Mouse (Mus musculus): Measurements from ENCODE around the gene Gpr176. TPM values are rescaled to one million over a fixed set of nuclear protein-coding genes. Genes with fewer than 3 reads are reported as not detected.

Gene Gpr176
- polyA plus RNA-seq, 1 experiment from 2014 or later: 0.21 TPM

- no peaks in the 10 kb centered on the region for H3K9me3 ChIP-seq (replicated peaks)
- ATAC-seq (ENCODE audit: insufficient read depth): peak; percentile 73
- peaks cover 64% of the 10 kb centered on the region for H3K27me3 ChIP-seq
- WGBS (ENCODE audit: insufficient replicate concordance): 3% methylated on average over 43 of the region's 43 CpGs
- H3K4me3 ChIP-seq (replicated peaks): peak overlapping the region; percentile 46
- H3K27ac ChIP-seq (replicated peaks): no peak overlapping the region
- H3K9ac ChIP-seq: no peak overlapping the region
- H3K4me1 ChIP-seq (replicated peaks): peaks cover 18% of the 10 kb centered on the region
- H3K4me2 ChIP-seq: peak overlapping the region; percentile 75
- H3K36me3 ChIP-seq (replicated peaks): no peaks in the 10 kb centered on the region
Observed at GRCm38 (mm10) chr2:118373572-118374279, 507 bp upstream of the Gpr176 start.

GRCm38 (mm10) chr2:118372561-118372900, 688 bp downstream of the Gpr176 start:
- peaks cover 18% of the 10 kb centered on the region for H3K4me1 ChIP-seq (replicated peaks)
- WGBS (ENCODE audit: insufficient replicate concordance): 9% methylated on average over 11 of the region's 11 CpGs
- H3K4me3 ChIP-seq (replicated peaks): peak overlapping the region; percentile 46
- H3K9me3 ChIP-seq (replicated peaks): no peaks in the 10 kb centered on the region
- ATAC-seq (ENCODE audit: insufficient read depth): no peak
- no peak overlapping the region for H3K27ac ChIP-seq (replicated peaks)
- H3K27me3 ChIP-seq: peaks cover 64% of the 10 kb centered on the region
- no peaks in the 10 kb centered on the region for H3K36me3 ChIP-seq (replicated peaks)
- no peak overlapping the region for H3K9ac ChIP-seq
- peak overlapping the region; percentile 75 for H3K4me2 ChIP-seq

- no peaks in the 10 kb centered on the region for H3K36me3 ChIP-seq (replicated peaks)
- ATAC-seq (ENCODE audit: insufficient read depth): no peak
- H3K4me3 ChIP-seq (replicated peaks): no peak overlapping the region
- WGBS (ENCODE audit: insufficient replicate concordance): 30% methylated on average over 1 of the region's 1 CpGs
- no peak overlapping the region for H3K27ac ChIP-seq (replicated peaks)
- H3K4me2 ChIP-seq: no peak overlapping the region
- H3K27me3 ChIP-seq: peaks cover 64% of the 10 kb centered on the region
- no peaks in the 10 kb centered on the region for H3K9me3 ChIP-seq (replicated peaks)
- peaks cover 18% of the 10 kb centered on the region for H3K4me1 ChIP-seq (replicated peaks)
- no peak overlapping the region for H3K9ac ChIP-seq
Observed at GRCm38 (mm10) chr2:118371841-118372240, 1.4 kb downstream of the Gpr176 start.

- 66% methylated on average over 6 of the region's 6 CpGs for WGBS (ENCODE audit: insufficient replicate concordance)
- ATAC-seq (ENCODE audit: insufficient read depth): no peak
Observed at GRCm38 (mm10) chr2:118355138-118355719, 18.0 kb downstream of the Gpr176 start.

GRCm38 (mm10) chr2:118353916-118354403, 19.3 kb downstream of the Gpr176 start:
- Histone ChIP-seq H3K9me3 (replicated peaks) (no peaks in the 10 kb centered on the region), H3K36me3 (replicated peaks) (no peaks in the 10 kb centered on the region), H3K4me1 (replicated peaks) (no peaks in the 10 kb centered on the region), H3K27ac (replicated peaks) (no peak overlapping the region), H3K4me2 (no peak overlapping the region), H3K9ac (no peak overlapping the region), H3K4me3 (replicated peaks) (no peak overlapping the region), H3K27me3 (no peaks in the 10 kb centered on the region)
- 57% methylated on average over 4 of the region's 4 CpGs for WGBS (ENCODE audit: insufficient replicate concordance)
- ATAC-seq (ENCODE audit: insufficient read depth): no peak

More at GRCm38 (mm10) chr2:118355138-118355719, 18.0 kb downstream of the Gpr176 start:
- no peaks in the 10 kb centered on the region for H3K4me1 ChIP-seq (replicated peaks)
- H3K4me2 ChIP-seq: no peak overlapping the region
- no peak overlapping the region for H3K27ac ChIP-seq (replicated peaks)
- no peaks in the 10 kb centered on the region for H3K9me3 ChIP-seq (replicated peaks)
- H3K4me3 ChIP-seq (replicated peaks): no peak overlapping the region
- H3K27me3 ChIP-seq: no peaks in the 10 kb centered on the region
- no peaks in the 10 kb centered on the region for H3K36me3 ChIP-seq (replicated peaks)
- no peak overlapping the region for H3K9ac ChIP-seq

- 22% methylated on average over 4 of the region's 4 CpGs for WGBS (ENCODE audit: insufficient replicate concordance)
- H3K27me3 ChIP-seq: no peaks in the 10 kb centered on the region
- ATAC-seq (ENCODE audit: insufficient read depth): no peak
- H3K9ac ChIP-seq: no peak overlapping the region
- no peaks in the 10 kb centered on the region for H3K9me3 ChIP-seq (replicated peaks)
- no peak overlapping the region for H3K4me3 ChIP-seq (replicated peaks)
- H3K36me3 ChIP-seq (replicated peaks): no peaks in the 10 kb centered on the region
- no peaks in the 10 kb centered on the region for H3K4me1 ChIP-seq (replicated peaks)
- no peak overlapping the region for H3K4me2 ChIP-seq
- no peak overlapping the region for H3K27ac ChIP-seq (replicated peaks)
Observed at GRCm38 (mm10) chr2:118353498-118353897, 19.7 kb downstream of the Gpr176 start.

- Histone ChIP-seq H3K36me3 (replicated peaks) (no peaks in the 10 kb centered on the region), H3K4me3 (replicated peaks) (no peak overlapping the region), H3K27ac (replicated peaks) (no peak overlapping the region), H3K9me3 (replicated peaks) (no peaks in the 10 kb centered on the region), H3K4me2 (no peak overlapping the region), H3K9ac (no peak overlapping the region), H3K4me1 (replicated peaks) (no peaks in the 10 kb centered on the region), H3K27me3 (no peaks in the 10 kb centered on the region)
- 59% methylated on average over 1 of the region's 1 CpGs for WGBS (ENCODE audit: insufficient replicate concordance)
- ATAC-seq (ENCODE audit: insufficient read depth): no peak
Observed at GRCm38 (mm10) chr2:118345535-118345934, 27.7 kb downstream of the Gpr176 start.

GRCm38 (mm10) chr2:118343897-118344296, 29.3 kb downstream of the Gpr176 start:
- Histone ChIP-seq H3K27ac (replicated peaks) (no peak overlapping the region), H3K36me3 (replicated peaks) (no peaks in the 10 kb centered on the region), H3K27me3 (no peaks in the 10 kb centered on the region), H3K4me2 (no peak overlapping the region), H3K4me1 (replicated peaks) (no peaks in the 10 kb centered on the region), H3K4me3 (replicated peaks) (no peak overlapping the region), H3K9me3 (replicated peaks) (no peaks in the 10 kb centered on the region), H3K9ac (no peak overlapping the region)
- ATAC-seq (ENCODE audit: insufficient read depth): no peak
- WGBS (ENCODE audit: insufficient replicate concordance): 44% methylated on average over 3 of the region's 3 CpGs

- Histone ChIP-seq H3K4me3 (replicated peaks) (no peak overlapping the region), H3K9me3 (replicated peaks) (no peaks in the 10 kb centered on the region), H3K9ac (no peak overlapping the region), H3K27ac (replicated peaks) (no peak overlapping the region), H3K4me2 (no peak overlapping the region), H3K4me1 (replicated peaks) (no peaks in the 10 kb centered on the region), H3K27me3 (no peaks in the 10 kb centered on the region), H3K36me3 (replicated peaks) (no peaks in the 10 kb centered on the region)
- ATAC-seq (ENCODE audit: insufficient read depth): no peak
- 57% methylated on average over 7 of the region's 7 CpGs for WGBS (ENCODE audit: insufficient replicate concordance)
Observed at GRCm38 (mm10) chr2:118341295-118341694, 31.9 kb downstream of the Gpr176 start.

GRCm38 (mm10) chr2:118336084-118336483, 37.1 kb downstream of the Gpr176 start:
- ATAC-seq (ENCODE audit: insufficient read depth): no peak
- H3K27me3 ChIP-seq: no peaks in the 10 kb centered on the region
- H3K4me3 ChIP-seq (replicated peaks): no peak overlapping the region
- no peaks in the 10 kb centered on the region for H3K4me1 ChIP-seq (replicated peaks)
- no peaks in the 10 kb centered on the region for H3K36me3 ChIP-seq (replicated peaks)
- no peaks in the 10 kb centered on the region for H3K9me3 ChIP-seq (replicated peaks)
- no peak overlapping the region for H3K27ac ChIP-seq (replicated peaks)
- H3K9ac ChIP-seq: no peak overlapping the region
- 30% methylated on average over 2 of the region's 2 CpGs for WGBS (ENCODE audit: insufficient replicate concordance)
- no peak overlapping the region for H3K4me2 ChIP-seq

GRCm38 (mm10) chr2:118322663-118323062, 50.6 kb downstream of the Gpr176 start:
- Histone ChIP-seq H3K27me3 (no peaks in the 10 kb centered on the region), H3K36me3 (replicated peaks) (no peaks in the 10 kb centered on the region), H3K9me3 (replicated peaks) (no peaks in the 10 kb centered on the region), H3K4me1 (replicated peaks) (no peaks in the 10 kb centered on the region), H3K4me3 (replicated peaks) (no peak overlapping the region), H3K4me2 (no peak overlapping the region), H3K9ac (no peak overlapping the region), H3K27ac (replicated peaks) (no peak overlapping the region)
- WGBS (ENCODE audit: insufficient replicate concordance): 18% methylated on average over 5 of the region's 5 CpGs
- ATAC-seq (ENCODE audit: insufficient read depth): no peak

All from liver, embryonic 15.5 days (tissue).